Mouse (Mus musculus) lung, embryonic 16.5 days (tissue): Measurements from ENCODE around the gene Sardh. TPM values are rescaled to one million over a fixed set of nuclear protein-coding genes. Genes with fewer than 3 reads are reported as not detected.

ENCODE experiments used
- ATAC-seq: fragments of 200-750 bp; cut with Nextera tagmentation; 2 replicates; pipeline ENCODE4 v1.8.0; 2017; ENCODE audit warnings: low read depth, mild to moderate bottlenecking, moderate library complexity
- H3K27ac ChIP-seq: fragments of 300-500 bp; sonication (generic); 2 replicates; pipeline ENCODE4 v1.5.1; 2014; ENCODE audit warnings: mild to moderate bottlenecking, control low read depth, low read length
- H3K27me3 ChIP-seq: fragments of 300-500 bp; sonication (generic); 2 replicates; pipeline ENCODE4 v1.6.1; 2014; ENCODE audit warnings: low read depth, low read length, mixed read lengths; ENCODE audit not compliant: control insufficient read depth, insufficient read depth
- H3K36me3 ChIP-seq: fragments of 300-500 bp; sonication (generic); 2 replicates; pipeline ENCODE4 v1.6.1; 2014; ENCODE audit warnings: low read length; ENCODE audit not compliant: control insufficient read depth, insufficient read depth
- H3K4me1 ChIP-seq: fragments of 300-500 bp; sonication (generic); replicated peaks from 2 replicates; pipeline ENCODE4 v1.6.1; 2014; ENCODE audit warnings: low read length, mixed read lengths; ENCODE audit not compliant: control insufficient read depth, insufficient read depth
- H3K4me2 ChIP-seq: fragments of 300-500 bp; sonication (generic); 2 replicates; pipeline ENCODE4 v1.6.1; 2014; ENCODE audit warnings: low read depth, low read length, control low read depth
- H3K4me3 ChIP-seq: fragments of 300-500 bp; sonication (generic); 2 replicates; pipeline ENCODE4 v1.5.1; 2014; ENCODE audit warnings: mild to moderate bottlenecking, low read length, control low read depth
- H3K9ac ChIP-seq: fragments of 300-500 bp; sonication (generic); 2 replicates; pipeline ENCODE4 v1.6.1; 2014; ENCODE audit warnings: low read length, control low read depth
- H3K9me3 ChIP-seq: fragments of 300-500 bp; sonication (generic); 2 replicates; pipeline ENCODE4 v1.6.1; 2016; ENCODE audit warnings: low read length; ENCODE audit not compliant: control insufficient read depth
- WGBS: fragments of 180-500 bp; shearing (Covaris S2); extraction: QIAGEN DNeasy Blood & Tissue Kit; methylation state at CpG from one replicate; pipeline ENCODE4 v1.1.7; 2014; 5-methylcytosine and 5-hydroxymethylcytosine counted together
- polyA plus RNA-seq: library from polyadenylated mRNA; unstranded; fragments of >200 nt; fragmentation: Nextera tagmentation; extraction: Ambion mirVana; gene quantifications from 2 replicates; pipeline ENCODE4 v1.2.1, GENCODE M21; 2015

Gene Sardh
- polyA plus RNA-seq, 1 experiment from 2014 or later: 32.0 TPM

DNA sequence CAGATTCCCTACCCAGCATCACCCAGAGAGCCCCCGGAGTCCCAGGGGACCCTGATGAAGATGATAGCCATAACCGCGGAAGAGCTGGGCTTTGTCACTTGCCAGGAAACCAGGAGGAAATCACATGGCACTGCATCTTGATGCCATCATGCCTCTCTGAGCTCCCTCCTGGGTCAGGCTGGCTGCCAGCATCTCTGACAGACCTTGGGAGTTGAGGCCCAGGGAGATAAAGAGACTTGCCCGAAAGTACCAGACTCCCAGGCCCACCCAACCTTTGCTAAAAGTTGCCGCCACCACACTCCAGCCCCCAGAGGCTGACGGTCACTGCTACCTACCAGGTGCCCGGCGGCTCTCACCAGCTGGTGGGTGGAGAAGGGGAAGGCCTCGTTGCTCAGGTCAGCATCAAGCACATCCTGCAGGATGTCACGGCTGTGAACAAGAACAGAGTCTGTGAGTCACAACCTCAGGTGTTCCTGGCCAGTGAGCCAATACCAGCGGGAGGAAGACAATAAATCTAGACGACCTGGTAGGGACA, 37.4 kb downstream of the Sardh start:
- no peaks in the 10 kb centered on the region for H3K27me3 ChIP-seq
- ATAC-seq: no peak
- no peaks in the 10 kb centered on the region for H3K36me3 ChIP-seq
- H3K4me2 ChIP-seq: no peak overlapping the region
- peaks cover 26% of the 10 kb centered on the region for H3K4me1 ChIP-seq
- H3K27ac ChIP-seq: no peak overlapping the region
- WGBS: 80% methylated on average over 12 of the region's 12 CpGs
- H3K9ac ChIP-seq: no peak overlapping the region
- H3K4me3 ChIP-seq: no peak overlapping the region
- H3K9me3 ChIP-seq: no peaks in the 10 kb centered on the region

DNA sequence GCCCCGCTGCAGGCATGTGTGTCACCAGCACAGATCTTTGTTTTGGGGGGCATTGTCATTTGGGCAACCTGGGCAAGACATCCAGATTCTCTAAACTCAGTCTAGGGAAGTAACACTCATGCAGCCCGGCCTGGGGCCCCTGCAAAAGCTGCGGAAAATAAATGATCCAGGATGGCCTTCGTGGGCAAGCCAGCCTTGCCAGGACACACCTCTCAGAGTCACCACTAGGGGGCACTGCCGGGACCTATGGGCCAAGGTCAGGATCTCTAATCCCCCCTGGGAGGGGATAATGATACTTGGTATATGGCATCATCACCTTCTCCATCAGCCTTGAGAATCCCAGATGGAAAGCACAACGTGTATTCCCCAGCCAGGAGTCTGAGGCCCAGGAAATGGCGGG, 37.9 kb downstream of the Sardh start:
- ATAC-seq: no peak
- WGBS: 38% methylated on average over 7 of the region's 7 CpGs
- Histone ChIP-seq H3K4me1 (peaks cover 31% of the 10 kb centered on the region), H3K9ac (no peak overlapping the region), H3K36me3 (no peaks in the 10 kb centered on the region), H3K27ac (no peak overlapping the region), H3K4me2 (no peak overlapping the region), H3K4me3 (no peak overlapping the region), H3K9me3 (no peaks in the 10 kb centered on the region), H3K27me3 (no peaks in the 10 kb centered on the region)

DNA sequence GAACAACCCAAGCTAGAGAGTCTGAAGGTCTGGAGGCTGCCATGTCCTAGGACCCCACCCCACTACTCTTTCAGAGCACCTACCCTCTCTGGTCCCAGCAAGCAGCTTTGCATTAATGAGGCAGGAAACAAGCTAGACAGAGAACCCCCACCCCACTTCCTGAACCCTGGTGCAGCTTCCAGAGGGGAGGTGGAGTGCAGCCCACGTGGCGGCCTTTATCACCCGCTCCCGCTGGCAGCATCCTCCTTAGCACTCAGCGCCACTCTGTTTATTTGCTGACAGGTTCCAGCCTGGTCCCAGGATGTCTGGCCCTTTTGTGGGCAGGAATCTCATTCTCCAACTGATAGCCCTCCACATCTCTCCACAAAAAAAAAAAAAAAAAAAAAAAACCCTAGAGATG, 38.3 kb downstream of the Sardh start:
- no peak overlapping the region for H3K4me2 ChIP-seq
- ATAC-seq: 0 out of 2 replicates have a peak, but pooled peaks have one; percentile 17
- H3K4me3 ChIP-seq: no peak overlapping the region
- H3K27ac ChIP-seq: no peak overlapping the region
- 33% methylated on average over 5 of the region's 5 CpGs for WGBS
- H3K36me3 ChIP-seq: no peaks in the 10 kb centered on the region
- H3K9me3 ChIP-seq: no peaks in the 10 kb centered on the region
- no peaks in the 10 kb centered on the region for H3K27me3 ChIP-seq
- H3K9ac ChIP-seq: no peak overlapping the region; the same call in 1 of the 2 replicates
- H3K4me1 ChIP-seq: peaks cover 31% of the 10 kb centered on the region

DNA sequence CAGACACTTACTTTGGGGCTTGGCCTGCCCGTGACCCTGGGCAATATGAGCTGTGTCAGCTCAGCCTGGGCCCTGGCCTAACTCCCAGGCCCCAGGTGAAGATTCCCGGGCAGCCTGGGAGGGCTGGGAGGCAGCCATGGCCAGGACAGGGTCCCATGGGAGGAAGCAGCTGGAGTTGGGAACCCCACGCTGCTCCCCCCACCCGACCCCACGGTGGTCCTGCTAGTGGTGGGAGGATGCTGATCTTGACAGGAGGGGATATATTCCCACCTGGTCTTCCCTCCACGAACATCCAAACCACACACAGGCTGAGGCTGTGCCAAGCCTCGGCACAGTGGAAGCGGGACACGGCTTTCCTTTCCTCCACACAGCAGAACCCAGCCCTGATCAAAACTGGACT, 38.8 kb downstream of the Sardh start:
- H3K9ac ChIP-seq: no peak overlapping the region; the same call in 1 of the 2 replicates
- no peaks in the 10 kb centered on the region for H3K9me3 ChIP-seq
- H3K4me3 ChIP-seq: no peak overlapping the region
- no peak for ATAC-seq
- H3K27ac ChIP-seq: no peak overlapping the region
- no peak overlapping the region for H3K4me2 ChIP-seq
- 53% methylated on average over 9 of the region's 9 CpGs for WGBS
- H3K27me3 ChIP-seq: no peaks in the 10 kb centered on the region
- no peaks in the 10 kb centered on the region for H3K36me3 ChIP-seq
- H3K4me1 ChIP-seq: peaks cover 31% of the 10 kb centered on the region

GRCm38 (mm10) chr2:27207126-27207525, 41.0 kb downstream of the Sardh start:
- Histone ChIP-seq H3K27me3 (no peaks in the 10 kb centered on the region), H3K4me3 (no peak overlapping the region), H3K9me3 (no peaks in the 10 kb centered on the region), H3K36me3 (no peaks in the 10 kb centered on the region), H3K27ac (peak overlapping the region; percentile 89), H3K9ac (no peak overlapping the region), H3K4me2 (no peak overlapping the region), H3K4me1 (peaks cover 31% of the 10 kb centered on the region)
- 92% methylated on average over 5 of the region's 5 CpGs for WGBS
- ATAC-seq: no peak

GRCm38 (mm10) chr2:27206128-27206797, 41.9 kb downstream of the Sardh start:
- no peak overlapping the region for H3K4me2 ChIP-seq
- peaks cover 31% of the 10 kb centered on the region for H3K4me1 ChIP-seq
- H3K9ac ChIP-seq: no peak overlapping the region
- H3K27me3 ChIP-seq: no peaks in the 10 kb centered on the region
- no peaks in the 10 kb centered on the region for H3K9me3 ChIP-seq
- peak; percentile 77 for ATAC-seq
- H3K36me3 ChIP-seq: no peaks in the 10 kb centered on the region
- no peak overlapping the region for H3K4me3 ChIP-seq
- peak overlapping the region; percentile 70 for H3K27ac ChIP-seq
- 43% methylated on average over 15 of the region's 15 CpGs for WGBS

- Histone ChIP-seq H3K27me3 (no peaks in the 10 kb centered on the region), H3K36me3 (no peaks in the 10 kb centered on the region), H3K4me1 (peaks cover 36% of the 10 kb centered on the region), H3K4me3 (no peak overlapping the region), H3K27ac (peak overlapping the region; percentile 70), H3K4me2 (no peak overlapping the region), H3K9ac (no peak overlapping the region), H3K9me3 (no peaks in the 10 kb centered on the region)
- peak; percentile 65 for ATAC-seq
- WGBS: 51% methylated on average over 10 of the region's 10 CpGs
Measured at GRCm38 (mm10) chr2:27205666-27206065, 42.5 kb downstream of the Sardh start.

GRCm38 (mm10) chr2:27200586-27200985, 47.6 kb downstream of the Sardh start:
- Histone ChIP-seq H3K4me1 (peaks cover 29% of the 10 kb centered on the region), H3K27ac (peak overlapping the region; percentile 80), H3K4me2 (no peak overlapping the region)

DNA sequence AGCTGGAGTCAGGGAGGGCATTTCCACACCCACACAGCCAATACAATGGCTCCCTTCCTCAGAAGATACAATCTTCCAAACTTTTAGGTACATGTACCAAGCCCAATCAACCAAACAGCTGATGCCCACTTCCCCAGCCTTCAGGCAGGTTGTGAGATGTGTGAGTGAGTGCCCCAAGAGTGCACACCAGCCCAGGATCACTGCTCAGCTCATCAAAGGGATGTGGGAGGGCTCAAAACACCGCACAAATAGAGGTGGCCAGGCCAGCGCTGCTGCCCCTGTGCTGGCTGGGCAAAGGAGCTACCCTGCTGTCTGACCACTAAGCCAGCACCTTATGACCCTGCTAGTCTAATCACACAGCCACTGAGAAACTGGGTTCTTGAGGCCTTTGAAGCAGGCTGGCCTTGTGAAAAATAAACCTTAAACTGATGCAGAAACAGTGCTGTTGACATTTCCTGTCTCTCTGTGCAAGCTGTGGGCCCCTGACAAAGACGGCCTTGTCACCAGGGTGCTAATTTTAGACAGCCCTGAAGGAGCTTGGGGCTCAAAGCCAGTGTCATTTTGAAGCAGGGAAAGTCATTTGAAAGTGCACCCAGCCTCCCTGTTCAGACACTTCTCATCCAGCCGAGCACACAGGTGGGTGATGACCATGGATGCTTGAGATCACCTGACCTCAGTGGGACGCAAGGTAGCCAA, 49.4 kb downstream of the Sardh start:
- H3K4me1 ChIP-seq: peaks cover 25% of the 10 kb centered on the region
- H3K27me3 ChIP-seq: no peaks in the 10 kb centered on the region
- ATAC-seq: no peak
- peak overlapping the region; percentile 73 for H3K27ac ChIP-seq
- 23% methylated on average over 5 of the region's 5 CpGs for WGBS
- H3K9me3 ChIP-seq: no peaks in the 10 kb centered on the region
- H3K36me3 ChIP-seq: no peaks in the 10 kb centered on the region; the same call in 1 of the 2 replicates
- no peak overlapping the region for H3K4me3 ChIP-seq
- no peak overlapping the region for H3K4me2 ChIP-seq
- H3K9ac ChIP-seq: peak overlapping the region; percentile 29; the same call in 1 of the 2 replicates

More at GRCm38 (mm10) chr2:27200586-27200985, 47.6 kb downstream of the Sardh start:
- H3K36me3 ChIP-seq: no peaks in the 10 kb centered on the region
- H3K4me3 ChIP-seq: no peak overlapping the region
- H3K27me3 ChIP-seq: no peaks in the 10 kb centered on the region
- no peak overlapping the region for H3K9ac ChIP-seq
- 55% methylated on average over 1 of the region's 1 CpGs for WGBS
- peak; percentile 86 for ATAC-seq
- H3K9me3 ChIP-seq: no peaks in the 10 kb centered on the region
